In the genomic region with DNA sequence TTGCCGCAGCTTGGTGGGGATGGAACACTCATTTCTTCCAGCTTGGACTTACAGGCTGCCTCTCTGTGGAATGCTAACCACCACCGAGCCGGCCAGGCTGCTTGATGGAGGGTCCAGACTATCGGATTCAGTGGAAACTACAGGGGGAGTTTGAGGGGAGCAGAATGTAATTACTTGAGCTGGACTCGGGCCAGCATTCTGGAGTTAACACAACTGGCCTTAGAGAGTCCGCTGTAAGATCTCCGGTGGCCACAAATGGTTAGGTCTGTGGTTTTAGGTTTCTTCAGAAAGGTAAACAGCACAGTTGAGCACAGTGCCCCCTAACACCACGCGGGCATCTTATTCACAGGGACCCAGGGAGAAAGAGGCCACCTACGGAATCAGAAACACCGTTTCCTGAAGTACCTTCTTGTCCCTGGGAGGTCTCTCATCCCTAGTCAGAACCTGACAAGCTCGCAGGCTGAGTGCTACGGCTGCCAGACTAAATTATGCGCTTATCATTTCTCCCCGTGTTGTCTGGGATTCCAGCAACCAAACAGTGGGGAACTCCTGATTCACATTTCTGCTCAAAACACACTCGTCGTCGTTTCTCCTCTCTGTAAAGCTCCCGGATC, we compare ENCODE assay signal across 9 mouse cellular contexts. TPM values are rescaled to one million over a fixed set of nuclear protein-coding genes. Genes with fewer than 3 reads are reported as not detected.
A peak's percentile ranks its signal among the peaks of the same experiment; 100 is the strongest.
DNase-seq lines count a peak whose midpoint lies in the region; ATAC-seq and TF ChIP-seq lines count a peak whose summit lies in the region.
"Had no signal": no experiment of that assay in that cellular context is flagged by ENCODE, and none has a peak within 500 bp of the region (broad histone marks: within the 10 kb centered on the region; RNA-seq: fewer than 3 reads in every experiment).

No protein-coding gene starts in this region.

- no peak for TF ChIP-seq EP300 in liver, embryonic 14.5 days (IDR thresholded peaks at IDR 0.05; ENCODE audit: low read depth)
- TF ChIP-seq EP300 in stomach, postnatal 0 days (optimal IDR thresholded peaks at IDR 0.05) = no peak

- no peaks in the 10 kb centered on the region for H3K9me3 ChIP-seq in forebrain, postnatal 0 days (ENCODE audit: low read length)
- no peaks in the 10 kb centered on the region for H3K9me3 ChIP-seq in liver, embryonic 14.5 days (ENCODE audit: control insufficient read depth, low read length)
- no peaks in the 10 kb centered on the region for H3K9me3 ChIP-seq in stomach, postnatal 0 days (ENCODE audit: control insufficient read depth, low read length)

- H3K27me3 ChIP-seq in forebrain, postnatal 0 days (ENCODE audit: insufficient read depth, low read length) = no peaks in the 10 kb centered on the region
- H3K27me3 ChIP-seq in liver, embryonic 14.5 days (ENCODE audit: control insufficient read depth, insufficient read depth, low read length) = no peaks in the 10 kb centered on the region
- H3K27me3 ChIP-seq in stomach, postnatal 0 days (ENCODE audit: control insufficient read depth, insufficient read depth, low read length) = no peaks in the 10 kb centered on the region

- intact Hi-C loops in left cerebral cortex, postnatal 10 days (cut with DNase I) = no loop called here

- peak overlapping the region; percentile 33 for H3K4me3 ChIP-seq in forebrain, postnatal 0 days (ENCODE audit: low read depth, low read length)
- H3K4me3 ChIP-seq in liver, embryonic 14.5 days (ENCODE audit: insufficient read depth in 1 of 2, low read depth in 2 of 2, low read length in 2 of 2) = peak overlapping the region in 1 of 2 experiments; percentile 13; a peak in 1 of 4 replicates
- peak overlapping the region; percentile 24 for H3K4me3 ChIP-seq in stomach, postnatal 0 days (ENCODE audit: low read depth, low read length)

- peak; percentile 44 for DNase-seq in testis, postnatal 10 days (ENCODE audit: low spot score)
- DNase-seq in testis, postnatal 14 days (ENCODE audit: low spot score) = no peak
- DNase-seq in forebrain, postnatal 0 days = peak; percentile 44
- DNase-seq in liver, embryonic 14.5 days (ENCODE audit: low read depth in 3 of 3, low spot score in 3 of 3) = no peak
- no peak for DNase-seq in stomach, postnatal 0 days (ENCODE audit: low spot score)
- no peak for DNase-seq in frontal cortex, postnatal 25 days (ENCODE audit: low spot score in 2 of 2)
- no peak for DNase-seq in left cerebral cortex, postnatal 10 days (ENCODE audit: extremely low spot score in 1 of 2, low spot score in 2 of 2)
- no peak for DNase-seq in urinary bladder, adult 18-20 months (ENCODE audit: low spot score in 2 of 2)
- DNase-seq: adrenal gland, postnatal 25 days had no signal

- peak overlapping the region; percentile 40 for H3K9ac ChIP-seq in forebrain, postnatal 0 days
- H3K9ac ChIP-seq in liver, embryonic 14.5 days (replicated peaks) = no peak overlapping the region
- H3K9ac ChIP-seq in stomach, postnatal 0 days (ENCODE audit: low read length) = 0 out of 2 replicates have a peak overlapping the region, but pooled peaks have one; percentile 35

- TF ChIP-seq CTCF in forebrain, postnatal 0 days (IDR thresholded peaks at IDR 0.05; ENCODE audit: low read depth) = no peak; the same call in none of the 2 replicates
- TF ChIP-seq CTCF in liver, embryonic 14.5 days (IDR thresholded peaks at IDR 0.05; ENCODE audit: low read depth) = no peak
- no peak for TF ChIP-seq CTCF in stomach, postnatal 0 days (IDR thresholded peaks at IDR 0.05; ENCODE audit: low read depth)

- peak; percentile 67 for ATAC-seq in forebrain, postnatal 0 days
- ATAC-seq in liver, embryonic 14.5 days (ENCODE audit: insufficient read depth) = no peak
- ATAC-seq in stomach, postnatal 0 days (ENCODE audit: low FRiP score, low TSS enrichment) = no peak

- no peak overlapping the region for H3K27ac ChIP-seq in forebrain, postnatal 0 days (ENCODE audit: low read depth, low read length)
- H3K27ac ChIP-seq in liver, embryonic 14.5 days = no peak overlapping the region
- no peak overlapping the region for H3K27ac ChIP-seq in stomach, postnatal 0 days (replicated peaks)

- no peaks in the 10 kb centered on the region for H3K36me3 ChIP-seq in forebrain, postnatal 0 days (ENCODE audit: insufficient read depth)
- H3K36me3 ChIP-seq in liver, embryonic 14.5 days (replicated peaks; ENCODE audit: control insufficient read depth, insufficient read depth, low read depth) = no peaks in the 10 kb centered on the region
- H3K36me3 ChIP-seq in stomach, postnatal 0 days (ENCODE audit: control insufficient read depth, insufficient read depth, low read length) = no peaks in the 10 kb centered on the region

- 5% methylated on average over 19 of the region's 19 CpGs for WGBS in forebrain, postnatal 0 days
- 22% methylated on average over 19 of the region's 19 CpGs for WGBS in liver, embryonic 14.5 days (ENCODE audit: insufficient replicate concordance)
- WGBS in stomach, postnatal 0 days = 17% methylated on average over 19 of the region's 19 CpGs

- H3K4me1 ChIP-seq in forebrain, postnatal 0 days (ENCODE audit: insufficient read depth) = 0 out of 2 replicates have a peak, but pooled peaks cover 6% of the 10 kb centered on the region
- peaks cover 0 to 7% of the 10 kb centered on the region in 2 experiments; a peak in 2 of 4 replicates for H3K4me1 ChIP-seq in liver, embryonic 14.5 days (replicated peaks; ENCODE audit: control insufficient read depth in 2 of 2, insufficient read depth in 2 of 2, low read length in 1 of 2)
- H3K4me1 ChIP-seq in stomach, postnatal 0 days (replicated peaks; ENCODE audit: control insufficient read depth, insufficient read depth) = peaks cover 4% of the 10 kb centered on the region; the same call in 1 of the 2 replicates

- peak overlapping the region; percentile 58 for H3K4me2 ChIP-seq in forebrain, postnatal 0 days (ENCODE audit: low read depth)
- peak overlapping the region; percentile 54 for H3K4me2 ChIP-seq in liver, embryonic 14.5 days (ENCODE audit: low read depth)
- H3K4me2 ChIP-seq in stomach, postnatal 0 days (replicated peaks; ENCODE audit: low read depth) = peak overlapping the region; percentile 46

RNA-seq across cellular contexts. Expression of a gene that starts 45.5 kb away (rescaled TPM):
- total RNA-seq in forebrain, postnatal 0 days (2014; rRNA removed) = 22.1 and 23.8 TPM in 2 replicates
- polyA plus RNA-seq in forebrain, postnatal 0 days (2015; fragmentation: Nextera tagmentation; extraction: Ambion mirVana) = 42.1 and 46.7 TPM in 2 replicates
- polyA plus RNA-seq in liver, embryonic 14.5 days (2012; rRNA removed) = 11.6 and 33.6 TPM in 2 replicates
- 31.9 and 32.2 TPM in 2 replicates for polyA plus RNA-seq in liver, embryonic 14.5 days (2014; fragmentation: Nextera tagmentation; extraction: Ambion mirVana)
- polyA plus RNA-seq in stomach, postnatal 0 days (2015; fragmentation: Nextera tagmentation; extraction: Ambion mirVana) = 46.6 and 47.5 TPM in 2 replicates
- total RNA-seq in left cerebral cortex, postnatal 10 days (2021) = 10 to 100 TPM; 12.9 to 15.9 TPM

Comparison
In these comparisons a context has a peak if more than half of its experiments do, and no peak if none do; other contexts are left out.
1. DNase-seq: peak in testis, postnatal 10 days (single experiment) and forebrain, postnatal 0 days (single experiment); none in testis, postnatal 14 days (single experiment), liver, embryonic 14.5 days (0 of 3), stomach, postnatal 0 days (single experiment), frontal cortex, postnatal 25 days (0 of 2), left cerebral cortex, postnatal 10 days (0 of 2) and urinary bladder, adult 18-20 months (0 of 2).
2. Peak in every context shown above with its lines, with median percentiles within 50 percentile points of each other: H3K4me2 ChIP-seq.